Mouse (Mus musculus): ENCODE measurements at regions not wholly inside any gene's neighbourhood (a gene's known extent, or its start where the extent isn't known, plus 50 kb on each side); places are given as distances from the start of the nearest gene placed in this dataset.

DNA sequence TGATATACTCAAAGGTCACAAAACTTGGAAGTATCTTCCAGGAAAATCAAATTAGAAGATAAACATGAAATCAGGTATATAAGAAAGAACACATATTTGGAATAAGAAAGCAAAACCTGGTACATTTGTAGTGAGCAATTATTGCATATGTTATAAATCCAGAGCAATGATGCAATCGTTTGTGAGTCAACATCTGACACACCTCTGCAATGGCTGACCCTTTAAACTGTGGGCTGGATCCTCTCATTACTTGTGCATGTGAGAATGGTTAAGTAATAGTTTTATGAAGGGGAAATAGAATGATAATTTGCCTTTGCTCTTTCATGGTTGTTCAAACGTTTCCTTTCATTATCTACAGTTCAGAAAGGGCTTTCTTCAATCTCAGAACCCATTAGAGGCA lies 165.0 kb upstream of the Klf7 start:
- no peak overlapping the region for H3K4me2 ChIP-seq (ENCODE audit: low read depth)
- H3K36me3 ChIP-seq (ENCODE audit: control insufficient read depth, insufficient read depth): no peaks in the 10 kb centered on the region
- TF ChIP-seq CEBPB (IDR thresholded peaks at IDR 0.05; ENCODE audit: insufficient read depth, poor library complexity, severe bottlenecking): peak; percentile 85
- TF ChIP-seq TCF3 (IDR thresholded peaks at IDR 0.05; ENCODE audit: insufficient read length, low read depth): no peak
- no peaks in the 10 kb centered on the region for H3K27me3 ChIP-seq (ENCODE audit: control insufficient read depth, insufficient read depth, insufficient read length)
- H3K79me2 ChIP-seq (ENCODE audit: control insufficient read depth, insufficient read depth): no peaks in the 10 kb centered on the region
- H3K4me3 ChIP-seq: no peak overlapping the region
- no peak overlapping the region for H3ac ChIP-seq (ENCODE audit: control insufficient read depth, insufficient read length)

- no peak overlapping the region for H3ac ChIP-seq (ENCODE audit: control insufficient read depth, insufficient read length)
- H3K4me2 ChIP-seq (ENCODE audit: low read depth): no peak overlapping the region
- H3K4me3 ChIP-seq: no peak overlapping the region
- TF ChIP-seq REST (IDR thresholded peaks at IDR 0.05; ENCODE audit: insufficient read depth, insufficient read length): no peak
- TF ChIP-seq E2F4 (IDR thresholded peaks at IDR 0.05; ENCODE audit: insufficient read depth): no peak
- TF ChIP-seq MAX (IDR thresholded peaks at IDR 0.05; ENCODE audit: low read depth): no peak
- TF ChIP-seq SRF (IDR thresholded peaks at IDR 0.05; ENCODE audit: control insufficient read depth, insufficient read length, low read depth): no peak
- no peak for TF ChIP-seq TCF3 (IDR thresholded peaks at IDR 0.05; ENCODE audit: insufficient read length, low read depth)
- TF ChIP-seq TCF12 (IDR thresholded peaks at IDR 0.05; ENCODE audit: insufficient read depth, poor library complexity, severe bottlenecking): no peak
- TF ChIP-seq CEBPB (IDR thresholded peaks at IDR 0.05; ENCODE audit: insufficient read depth, poor library complexity, severe bottlenecking): no peak
- TF ChIP-seq POLR2AphosphoS2 (IDR thresholded peaks at IDR 0.05; ENCODE audit: insufficient read length, low read depth): no peak
- no peak for TF ChIP-seq USF1 (IDR thresholded peaks at IDR 0.05; ENCODE audit: low read depth)
- TF ChIP-seq POLR2A (IDR thresholded peaks at IDR 0.05; ENCODE audit: insufficient read length, low read depth): no peak
- TF ChIP-seq MYOG (IDR thresholded peaks at IDR 0.05; ENCODE audit: control insufficient read depth in 1 of 3, insufficient read depth in 1 of 3, insufficient read length in 2 of 3, low read depth in 2 of 3): no peak
- no peak for TF ChIP-seq MYOD1 (IDR thresholded peaks at IDR 0.05; ENCODE audit: control insufficient read depth in 1 of 3, insufficient read length in 2 of 3, low read depth in 2 of 3)
- H3K79me2 ChIP-seq (ENCODE audit: control insufficient read depth, insufficient read depth): no peaks in the 10 kb centered on the region
- no peaks in the 10 kb centered on the region for H3K27me3 ChIP-seq (ENCODE audit: control insufficient read depth, insufficient read depth, insufficient read length)
- H3K36me3 ChIP-seq (ENCODE audit: control insufficient read depth, insufficient read depth): no peaks in the 10 kb centered on the region
Observed at GRCm38 (mm10) chr1:64284656-64285055, 162.6 kb upstream of the Klf7 start.

DNA sequence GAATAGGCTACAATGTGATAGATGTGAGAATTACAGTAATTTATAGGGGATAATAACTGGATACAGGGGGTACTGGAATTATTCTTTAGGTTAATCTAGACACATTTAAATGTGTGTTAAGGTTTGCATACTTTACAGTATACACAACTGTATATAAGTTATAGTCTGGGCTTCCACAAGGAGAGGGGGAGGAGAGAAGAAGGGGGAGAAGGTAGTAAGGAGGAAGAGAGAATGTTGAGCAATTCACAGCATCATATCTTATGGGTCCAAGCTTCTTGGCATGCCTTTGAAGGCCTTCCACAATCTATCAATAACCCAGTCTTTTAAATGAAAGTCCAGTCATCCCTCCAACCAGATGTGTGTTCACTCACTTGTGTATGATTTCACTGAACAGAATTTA lies 153.8 kb upstream of the Klf7 start:
- H3ac ChIP-seq (ENCODE audit: control insufficient read depth, insufficient read length): no peak overlapping the region
- H3K27me3 ChIP-seq (ENCODE audit: control insufficient read depth, insufficient read depth, insufficient read length): no peaks in the 10 kb centered on the region
- H3K36me3 ChIP-seq (ENCODE audit: control insufficient read depth, insufficient read depth): no peaks in the 10 kb centered on the region
- TF ChIP-seq REST (IDR thresholded peaks at IDR 0.05; ENCODE audit: insufficient read depth, insufficient read length) (no peak), CEBPB (IDR thresholded peaks at IDR 0.05; ENCODE audit: insufficient read depth, poor library complexity, severe bottlenecking) (no peak), E2F4 (IDR thresholded peaks at IDR 0.05; ENCODE audit: insufficient read depth) (no peak), POLR2A (IDR thresholded peaks at IDR 0.05; ENCODE audit: insufficient read length, low read depth) (no peak), SRF (IDR thresholded peaks at IDR 0.05; ENCODE audit: control insufficient read depth, insufficient read length, low read depth) (no peak), MYOG (IDR thresholded peaks at IDR 0.05; ENCODE audit: control insufficient read depth in 1 of 3, insufficient read depth in 1 of 3, insufficient read length in 2 of 3, low read depth in 2 of 3) (no peak), TCF3 (IDR thresholded peaks at IDR 0.05; ENCODE audit: insufficient read length, low read depth) (no peak), USF1 (IDR thresholded peaks at IDR 0.05; ENCODE audit: low read depth) (no peak), MAX (IDR thresholded peaks at IDR 0.05; ENCODE audit: low read depth) (no peak), MYOD1 (IDR thresholded peaks at IDR 0.05; ENCODE audit: control insufficient read depth in 1 of 3, insufficient read length in 2 of 3, low read depth in 2 of 3) (no peak), POLR2AphosphoS2 (IDR thresholded peaks at IDR 0.05; ENCODE audit: insufficient read length, low read depth) (no peak), TCF12 (IDR thresholded peaks at IDR 0.05; ENCODE audit: insufficient read depth, poor library complexity, severe bottlenecking) (no peak)
- H3K4me2 ChIP-seq (ENCODE audit: low read depth): no peak overlapping the region
- H3K4me3 ChIP-seq: no peak overlapping the region
- no peaks in the 10 kb centered on the region for H3K79me2 ChIP-seq (ENCODE audit: control insufficient read depth, insufficient read depth)

GRCm38 (mm10) chr1:64275086-64275802 lies 153.2 kb upstream of the Klf7 start:
- TF ChIP-seq TCF3 (IDR thresholded peaks at IDR 0.05; ENCODE audit: insufficient read length, low read depth) (no peak), SRF (IDR thresholded peaks at IDR 0.05; ENCODE audit: control insufficient read depth, insufficient read length, low read depth) (no peak), E2F4 (IDR thresholded peaks at IDR 0.05; ENCODE audit: insufficient read depth) (no peak), CEBPB (IDR thresholded peaks at IDR 0.05; ENCODE audit: insufficient read depth, poor library complexity, severe bottlenecking) (no peak), MAX (IDR thresholded peaks at IDR 0.05; ENCODE audit: low read depth) (no peak), USF1 (IDR thresholded peaks at IDR 0.05; ENCODE audit: low read depth) (no peak), POLR2AphosphoS2 (IDR thresholded peaks at IDR 0.05; ENCODE audit: insufficient read length, low read depth) (no peak), TCF12 (IDR thresholded peaks at IDR 0.05; ENCODE audit: insufficient read depth, poor library complexity, severe bottlenecking) (no peak), REST (IDR thresholded peaks at IDR 0.05; ENCODE audit: insufficient read depth, insufficient read length) (no peak), MYOD1 (IDR thresholded peaks at IDR 0.05; ENCODE audit: control insufficient read depth in 1 of 3, insufficient read length in 2 of 3, low read depth in 2 of 3) (no peak), POLR2A (IDR thresholded peaks at IDR 0.05; ENCODE audit: insufficient read length, low read depth) (no peak)

GRCm38 (mm10) chr1:64257237-64257636 lies 135.2 kb upstream of the Klf7 start:
- Histone ChIP-seq H3K4me2 (ENCODE audit: low read depth) (no peak overlapping the region), H3K36me3 (ENCODE audit: control insufficient read depth, insufficient read depth) (no peaks in the 10 kb centered on the region), H3K27me3 (ENCODE audit: control insufficient read depth, insufficient read depth, insufficient read length) (no peaks in the 10 kb centered on the region), H3K79me2 (ENCODE audit: control insufficient read depth, insufficient read depth) (no peaks in the 10 kb centered on the region), H3K4me3 (no peak overlapping the region), H3ac (ENCODE audit: control insufficient read depth, insufficient read length) (no peak overlapping the region)
- TF ChIP-seq MYOG (IDR thresholded peaks at IDR 0.05; ENCODE audit: control insufficient read depth in 1 of 3, insufficient read depth in 1 of 3, insufficient read length in 2 of 3, low read depth in 2 of 3): no peak

More at GRCm38 (mm10) chr1:64275086-64275802, 153.2 kb upstream of the Klf7 start:
- Histone ChIP-seq H3K27me3 (ENCODE audit: control insufficient read depth, insufficient read depth, insufficient read length) (no peaks in the 10 kb centered on the region), H3K4me2 (ENCODE audit: low read depth) (no peak overlapping the region), H3ac (ENCODE audit: control insufficient read depth, insufficient read length) (no peak overlapping the region), H3K36me3 (ENCODE audit: control insufficient read depth, insufficient read depth) (no peaks in the 10 kb centered on the region), H3K4me3 (no peak overlapping the region), H3K79me2 (ENCODE audit: control insufficient read depth, insufficient read depth) (no peaks in the 10 kb centered on the region)
